Mouse (Mus musculus): Measurements from ENCODE around the gene Nucb1. TPM values are rescaled to one million over a fixed set of nuclear protein-coding genes. Genes with fewer than 3 reads are reported as not detected.
A peak's percentile ranks its signal among the peaks of the same experiment; 100 is the strongest.

The Nucb1 gene
- 122 and 124 TPM in 2 replicates for polyA plus RNA-seq (2015; fragmentation: Nextera tagmentation; extraction: Ambion mirVana)

GRCm38 (mm10) chr7:45509912-45510787 lies at the start of gene Nucb1:
Gene Nucb1 (minus strand): TSS chr7:45510406.
- Histone ChIP-seq H3K9ac (ENCODE audit: low read depth, low read length) (peak within 1 kb of the TSS; percentile 86), H3K4me3 (ENCODE audit: low read depth, low read length) (peak within 1 kb of the TSS; percentile 75), H3K27me3 (ENCODE audit: control insufficient read depth, insufficient read depth, low read depth, low read length) (no peaks in the 10 kb centered on the region), H3K9me3 (replicated peaks; ENCODE audit: control insufficient read depth, low read length) (no peaks in the 10 kb centered on the region), H3K4me2 (ENCODE audit: low read depth, low read length) (peak within 1 kb of the TSS; percentile 76), H3K4me1 (ENCODE audit: control insufficient read depth, low read depth, low read length) (peaks cover 28% of the 10 kb centered on the region), H3K36me3 (ENCODE audit: control insufficient read depth, insufficient read depth) (peaks cover 20% of the 10 kb centered on the region), H3K27ac (ENCODE audit: low read length) (peak within 1 kb of the TSS; percentile 95)
- ATAC-seq (ENCODE audit: low read depth), result peak; percentile 78
- WGBS (ENCODE audit: insufficient replicate concordance), result under 1% methylated on average over 44 of the region's 44 CpGs

GRCm38 (mm10) chr7:45558907-45559306 lies 48.7 kb upstream of the Nucb1 start:
- Histone ChIP-seq H3K27ac (ENCODE audit: low read length) (no peak overlapping the region), H3K4me1 (ENCODE audit: control insufficient read depth, low read depth, low read length) (peaks cover 20% of the 10 kb centered on the region), H3K36me3 (ENCODE audit: control insufficient read depth, insufficient read depth) (no peaks in the 10 kb centered on the region), H3K27me3 (ENCODE audit: control insufficient read depth, insufficient read depth, low read depth, low read length) (no peaks in the 10 kb centered on the region), H3K4me3 (ENCODE audit: low read depth, low read length) (no peak overlapping the region), H3K9me3 (replicated peaks; ENCODE audit: control insufficient read depth, low read length) (no peaks in the 10 kb centered on the region), H3K9ac (ENCODE audit: low read depth, low read length) (no peak overlapping the region), H3K4me2 (ENCODE audit: low read depth, low read length) (no peak overlapping the region)
- 43% methylated on average over 6 of the region's 6 CpGs for WGBS (ENCODE audit: insufficient replicate concordance)
- ATAC-seq (ENCODE audit: low read depth), result no peak

- H3K27ac ChIP-seq (ENCODE audit: low read length), result no peak overlapping the region
- ATAC-seq (ENCODE audit: low read depth), result 0 out of 2 replicates have a peak, but pooled peaks have one; percentile 32
- peaks cover 9% of the 10 kb centered on the region for H3K4me1 ChIP-seq (ENCODE audit: control insufficient read depth, low read depth, low read length)
- no peak overlapping the region for H3K4me2 ChIP-seq (ENCODE audit: low read depth, low read length)
- H3K9me3 ChIP-seq (replicated peaks; ENCODE audit: control insufficient read depth, low read length), result no peaks in the 10 kb centered on the region
- H3K4me3 ChIP-seq (ENCODE audit: low read depth, low read length), result no peak overlapping the region
- H3K9ac ChIP-seq (ENCODE audit: low read depth, low read length), result no peak overlapping the region
- H3K27me3 ChIP-seq (ENCODE audit: control insufficient read depth, insufficient read depth, low read depth, low read length), result no peaks in the 10 kb centered on the region
- WGBS (ENCODE audit: insufficient replicate concordance), result 21% methylated on average over 8 of the region's 8 CpGs
- no peaks in the 10 kb centered on the region for H3K36me3 ChIP-seq (ENCODE audit: control insufficient read depth, insufficient read depth)
Observed at GRCm38 (mm10) chr7:45555787-45556186, 45.6 kb upstream of the Nucb1 start.

- Histone ChIP-seq H3K9ac (ENCODE audit: low read depth, low read length) (no peak within 1 kb of the TSS), H3K4me2 (ENCODE audit: low read depth, low read length) (no peak within 1 kb of the TSS), H3K9me3 (replicated peaks; ENCODE audit: control insufficient read depth, low read length) (no peaks in the 10 kb centered on the region), H3K4me1 (ENCODE audit: control insufficient read depth, low read depth, low read length) (peaks cover 4% of the 10 kb centered on the region), H3K27ac (ENCODE audit: low read length) (no peak within 1 kb of the TSS), H3K4me3 (ENCODE audit: low read depth, low read length) (no peak within 1 kb of the TSS), H3K27me3 (ENCODE audit: control insufficient read depth, insufficient read depth, low read depth, low read length) (no peaks in the 10 kb centered on the region), H3K36me3 (ENCODE audit: control insufficient read depth, insufficient read depth) (no peaks in the 10 kb centered on the region)
- WGBS (ENCODE audit: insufficient replicate concordance), result 47% methylated on average over 8 of the region's 8 CpGs
- no peak for ATAC-seq (ENCODE audit: low read depth)
Observed at GRCm38 (mm10) chr7:45554744-45555143, 44.5 kb upstream of the Nucb1 start, which contains the start of gene Hsd17b14. Gene Hsd17b14 (plus strand): TSS chr7:45554893.

- Histone ChIP-seq H3K27ac (ENCODE audit: low read length) (no peak overlapping the region), H3K4me1 (ENCODE audit: control insufficient read depth, low read depth, low read length) (peaks cover 4% of the 10 kb centered on the region), H3K9ac (ENCODE audit: low read depth, low read length) (no peak overlapping the region), H3K36me3 (ENCODE audit: control insufficient read depth, insufficient read depth) (no peaks in the 10 kb centered on the region), H3K27me3 (ENCODE audit: control insufficient read depth, insufficient read depth, low read depth, low read length) (no peaks in the 10 kb centered on the region), H3K4me3 (ENCODE audit: low read depth, low read length) (no peak overlapping the region), H3K4me2 (ENCODE audit: low read depth, low read length) (no peak overlapping the region), H3K9me3 (replicated peaks; ENCODE audit: control insufficient read depth, low read length) (no peaks in the 10 kb centered on the region)
- peak; percentile 19; the same call in 1 of the 2 replicates for ATAC-seq (ENCODE audit: low read depth)
- WGBS (ENCODE audit: insufficient replicate concordance), result 48% methylated on average over 2 of the region's 2 CpGs
Observed at GRCm38 (mm10) chr7:45553990-45554389, 43.8 kb upstream of the Nucb1 start.

GRCm38 (mm10) chr7:45553519-45553918 lies 43.3 kb upstream of the Nucb1 start:
- Histone ChIP-seq H3K9me3 (replicated peaks; ENCODE audit: control insufficient read depth, low read length) (no peaks in the 10 kb centered on the region), H3K36me3 (ENCODE audit: control insufficient read depth, insufficient read depth) (no peaks in the 10 kb centered on the region), H3K4me2 (ENCODE audit: low read depth, low read length) (no peak overlapping the region), H3K4me1 (ENCODE audit: control insufficient read depth, low read depth, low read length) (peaks cover 4% of the 10 kb centered on the region), H3K27me3 (ENCODE audit: control insufficient read depth, insufficient read depth, low read depth, low read length) (no peaks in the 10 kb centered on the region), H3K4me3 (ENCODE audit: low read depth, low read length) (no peak overlapping the region), H3K9ac (ENCODE audit: low read depth, low read length) (no peak overlapping the region), H3K27ac (ENCODE audit: low read length) (no peak overlapping the region)
- 0 out of 2 replicates have a peak, but pooled peaks have one; percentile 3 for ATAC-seq (ENCODE audit: low read depth)
- WGBS (ENCODE audit: insufficient replicate concordance), result 60% methylated on average over 8 of the region's 8 CpGs

GRCm38 (mm10) chr7:45551512-45551883 lies 41.3 kb upstream of the Nucb1 start:
- Histone ChIP-seq H3K9ac (ENCODE audit: low read depth, low read length) (no peak overlapping the region), H3K36me3 (ENCODE audit: control insufficient read depth, insufficient read depth) (no peaks in the 10 kb centered on the region), H3K27ac (ENCODE audit: low read length) (no peak overlapping the region), H3K4me1 (ENCODE audit: control insufficient read depth, low read depth, low read length) (peaks cover 4% of the 10 kb centered on the region), H3K27me3 (ENCODE audit: control insufficient read depth, insufficient read depth, low read depth, low read length) (no peaks in the 10 kb centered on the region), H3K4me3 (ENCODE audit: low read depth, low read length) (no peak overlapping the region), H3K4me2 (ENCODE audit: low read depth, low read length) (no peak overlapping the region), H3K9me3 (replicated peaks; ENCODE audit: control insufficient read depth, low read length) (no peaks in the 10 kb centered on the region)
- 47% methylated on average over 8 of the region's 8 CpGs for WGBS (ENCODE audit: insufficient replicate concordance)
- ATAC-seq (ENCODE audit: low read depth), result no peak

- H3K4me1 ChIP-seq (ENCODE audit: control insufficient read depth, low read depth, low read length), result peaks cover 4% of the 10 kb centered on the region
- peak; percentile 12; the same call in 1 of the 2 replicates for ATAC-seq (ENCODE audit: low read depth)
- no peak overlapping the region for H3K27ac ChIP-seq (ENCODE audit: low read length)
- H3K36me3 ChIP-seq (ENCODE audit: control insufficient read depth, insufficient read depth), result no peaks in the 10 kb centered on the region
- 68% methylated on average over 11 of the region's 11 CpGs for WGBS (ENCODE audit: insufficient replicate concordance)
- H3K4me2 ChIP-seq (ENCODE audit: low read depth, low read length), result no peak overlapping the region
- H3K4me3 ChIP-seq (ENCODE audit: low read depth, low read length), result no peak overlapping the region
- no peak overlapping the region for H3K9ac ChIP-seq (ENCODE audit: low read depth, low read length)
- H3K9me3 ChIP-seq (replicated peaks; ENCODE audit: control insufficient read depth, low read length), result no peaks in the 10 kb centered on the region
- H3K27me3 ChIP-seq (ENCODE audit: control insufficient read depth, insufficient read depth, low read depth, low read length), result no peaks in the 10 kb centered on the region
Observed at GRCm38 (mm10) chr7:45550821-45551511, 40.8 kb upstream of the Nucb1 start.

Measured in liver, embryonic 16.5 days (tissue).